Mouse (Mus musculus): ENCODE results near the gene Slc43a2. TPM values are rescaled to one million over a fixed set of nuclear protein-coding genes. Genes with fewer than 3 reads are reported as not detected.
"Not testable (repeated sequence)": the region's sequence is repeated elsewhere in the genome, so short reads cannot be mapped to it uniquely, and the experiment has no call there.

The Slc43a2 gene
- polyA plus RNA-seq, 1 experiment from 2014 or later, result 6.4 TPM

DNA sequence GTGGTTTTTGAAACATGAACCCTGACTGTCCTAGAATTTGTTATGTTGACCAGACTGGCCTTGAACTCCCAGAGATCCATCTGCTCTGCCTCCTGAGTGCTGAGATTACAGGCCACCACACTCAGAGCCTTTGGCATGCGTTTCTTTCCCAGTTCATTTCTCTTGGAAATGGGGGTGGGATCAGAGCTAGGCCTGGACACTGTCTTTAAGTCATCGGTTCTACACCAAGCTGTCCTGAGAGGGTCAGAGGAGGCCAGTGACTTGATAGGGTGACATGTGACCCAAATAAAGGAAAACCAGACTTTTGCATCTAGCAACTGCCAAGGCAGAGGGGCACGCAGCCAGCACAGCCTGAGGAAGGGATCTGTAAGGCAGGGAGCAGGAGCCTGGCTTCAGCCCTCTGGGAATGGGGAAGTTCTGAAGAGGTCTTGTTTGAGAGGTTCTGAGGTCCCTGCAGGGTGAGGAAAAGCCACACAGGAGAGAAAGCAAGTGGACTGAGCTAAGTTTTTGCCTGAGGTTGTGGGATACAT lies 65.3 kb downstream of the Slc43a2 start:
- Histone ChIP-seq H3K9me3 (ENCODE audit: low read depth, low read length) (no peaks in the 10 kb centered on the region), H3K27ac (ENCODE audit: low read depth) (no peak overlapping the region), H3K4me2 (no peak overlapping the region), H3K9ac (no peak overlapping the region), H3K36me3 (ENCODE audit: insufficient read depth) (peaks cover 73% of the 10 kb centered on the region), H3K4me3 (ENCODE audit: low read depth, low read length) (no peak overlapping the region), H3K4me1 (ENCODE audit: insufficient read depth) (no peaks in the 10 kb centered on the region), H3K27me3 (ENCODE audit: insufficient read depth, low read length) (no peaks in the 10 kb centered on the region)
- DNase-seq (no peak), ATAC-seq (ENCODE audit: insufficient read depth) (no peak)
- TF ChIP-seq CTCF (IDR thresholded peaks at IDR 0.05; ENCODE audit: low read depth), result no peak
- 70% methylated on average over 3 of the region's 3 CpGs for WGBS

DNA sequence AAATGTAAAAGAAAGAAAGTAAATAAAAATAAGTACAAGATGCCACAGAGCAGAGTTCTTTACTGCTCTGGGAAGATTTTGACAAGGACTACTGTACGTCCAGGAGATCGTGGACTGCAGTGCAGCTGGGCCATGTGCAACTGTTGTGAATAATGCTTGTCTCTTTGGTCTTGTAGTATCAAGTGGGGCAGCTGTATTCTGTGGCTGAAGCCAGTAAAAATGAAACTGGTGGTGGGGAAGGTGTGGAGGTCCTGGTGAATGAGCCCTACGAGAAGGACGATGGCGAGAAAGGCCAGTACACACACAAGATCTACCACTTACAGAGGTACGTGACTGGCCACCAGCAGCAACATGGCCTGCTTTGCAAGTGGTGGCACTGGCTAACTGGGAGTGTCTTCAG lies 66.5 kb downstream of the Slc43a2 start:
- Histone ChIP-seq H3K27ac (ENCODE audit: low read depth) (peak overlapping the region; percentile 47; the same call in 1 of the 2 replicates), H3K27me3 (ENCODE audit: insufficient read depth, low read length) (no peaks in the 10 kb centered on the region), H3K4me3 (ENCODE audit: low read depth, low read length) (no peak overlapping the region), H3K9ac (no peak overlapping the region), H3K36me3 (ENCODE audit: insufficient read depth) (peaks cover 77% of the 10 kb centered on the region), H3K4me2 (no peak overlapping the region), H3K4me1 (ENCODE audit: insufficient read depth) (no peaks in the 10 kb centered on the region), H3K9me3 (ENCODE audit: low read depth, low read length) (no peaks in the 10 kb centered on the region)
- 84% methylated on average over 6 of the region's 6 CpGs for WGBS
- DNase-seq (no peak), ATAC-seq (ENCODE audit: insufficient read depth) (no peak)
- TF ChIP-seq CTCF (IDR thresholded peaks at IDR 0.05; ENCODE audit: low read depth), result no peak

DNA sequence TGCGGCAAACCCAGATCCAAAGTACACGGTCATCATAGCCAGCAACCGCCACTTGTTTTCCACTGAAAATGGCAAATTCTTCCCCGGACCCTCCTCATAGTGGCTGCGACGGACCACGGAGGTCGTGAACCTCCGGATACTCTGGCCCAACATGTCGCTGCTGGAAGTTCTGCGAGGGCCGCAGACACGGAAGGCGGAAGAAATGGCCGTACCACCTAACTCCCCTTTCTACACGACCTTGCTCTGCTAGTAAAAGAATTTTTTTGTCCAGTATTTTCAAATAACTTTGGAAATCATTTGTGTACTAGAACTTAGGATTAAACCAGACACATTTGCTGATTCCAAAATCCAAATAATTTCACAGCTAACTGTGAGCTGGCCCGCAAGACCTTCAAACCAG lies 68.3 kb downstream of the Slc43a2 start:
- H3K9me3 ChIP-seq (ENCODE audit: low read depth, low read length); H3K4me1 ChIP-seq (ENCODE audit: insufficient read depth); H3K4me3 ChIP-seq (ENCODE audit: low read depth, low read length); H3K27me3 ChIP-seq (ENCODE audit: insufficient read depth, low read length); H3K9ac ChIP-seq; H3K27ac ChIP-seq (ENCODE audit: low read depth); DNase-seq; ATAC-seq (ENCODE audit: insufficient read depth); H3K4me2 ChIP-seq: not testable (repeated sequence)
- 89% methylated on average over 16 of the region's 17 CpGs for WGBS
- H3K36me3 ChIP-seq (ENCODE audit: insufficient read depth), result peaks cover 77% of the 10 kb centered on the region

DNA sequence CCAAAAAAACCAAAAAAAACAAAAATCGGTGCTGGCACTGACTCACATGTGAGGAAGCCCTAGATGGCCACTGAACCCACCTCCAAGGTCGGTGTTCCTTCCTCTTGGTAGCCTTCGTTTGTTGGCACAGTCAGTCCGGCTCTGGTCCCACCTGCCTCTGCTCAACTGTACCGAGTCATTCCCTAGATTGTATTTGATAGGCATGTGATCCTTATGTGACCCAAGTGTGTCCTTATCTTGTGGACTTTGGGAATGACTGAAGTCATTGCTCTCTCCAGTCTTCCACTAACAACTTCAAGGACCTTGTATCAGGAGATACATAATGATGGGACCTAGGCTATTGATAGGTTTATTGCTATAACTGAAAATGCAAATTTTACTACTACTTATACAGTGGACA lies 73.3 kb downstream of the Slc43a2 start:
- H3K4me2 ChIP-seq, result no peak overlapping the region
- no peak for DNase-seq
- H3K27ac ChIP-seq (ENCODE audit: low read depth), result no peak overlapping the region
- H3K9me3 ChIP-seq (ENCODE audit: low read depth, low read length), result no peaks in the 10 kb centered on the region
- H3K4me1 ChIP-seq (ENCODE audit: insufficient read depth), result no peaks in the 10 kb centered on the region
- H3K27me3 ChIP-seq (ENCODE audit: insufficient read depth, low read length), result no peaks in the 10 kb centered on the region
- WGBS, result 82% methylated on average over 5 of the region's 5 CpGs
- peaks cover 71% of the 10 kb centered on the region for H3K36me3 ChIP-seq (ENCODE audit: insufficient read depth)
- H3K4me3 ChIP-seq (ENCODE audit: low read depth, low read length), result no peak overlapping the region
- H3K9ac ChIP-seq, result no peak overlapping the region
- TF ChIP-seq CTCF (IDR thresholded peaks at IDR 0.05; ENCODE audit: low read depth), result no peak
- no peak for ATAC-seq (ENCODE audit: insufficient read depth)

DNA sequence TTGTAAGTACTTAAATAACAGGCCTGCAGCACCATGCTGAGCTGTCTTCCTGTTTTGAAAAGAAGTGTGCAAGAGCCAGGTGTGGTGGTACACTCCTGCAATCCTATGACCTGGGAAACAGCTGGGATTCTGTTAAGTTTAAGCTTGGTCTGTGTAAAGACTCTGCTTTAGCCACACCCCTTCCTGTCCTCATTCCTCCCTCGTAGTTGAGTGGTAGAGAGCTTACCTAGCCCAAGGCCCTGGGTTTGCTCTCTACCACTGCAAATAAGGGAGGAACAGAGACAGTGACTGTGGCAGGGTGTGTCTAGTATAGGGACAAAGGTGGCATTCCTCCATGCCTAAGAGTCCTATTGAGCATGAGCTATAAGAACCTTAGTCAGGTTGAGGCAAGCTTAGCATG lies 73.8 kb downstream of the Slc43a2 start:
- no peak overlapping the region for H3K4me3 ChIP-seq (ENCODE audit: low read depth, low read length)
- H3K27me3 ChIP-seq (ENCODE audit: insufficient read depth, low read length), result no peaks in the 10 kb centered on the region
- peaks cover 71% of the 10 kb centered on the region for H3K36me3 ChIP-seq (ENCODE audit: insufficient read depth)
- H3K4me2 ChIP-seq, result no peak overlapping the region
- DNase-seq (no peak), ATAC-seq (ENCODE audit: insufficient read depth) (no peak)
- no peak overlapping the region for H3K9ac ChIP-seq
- TF ChIP-seq CTCF (IDR thresholded peaks at IDR 0.05; ENCODE audit: low read depth), result no peak
- H3K9me3 ChIP-seq (ENCODE audit: low read depth, low read length), result no peaks in the 10 kb centered on the region
- H3K27ac ChIP-seq (ENCODE audit: low read depth), result no peak overlapping the region
- H3K4me1 ChIP-seq (ENCODE audit: insufficient read depth), result no peaks in the 10 kb centered on the region
- WGBS, result 47% methylated on average over 1 of the region's 1 CpGs

DNA sequence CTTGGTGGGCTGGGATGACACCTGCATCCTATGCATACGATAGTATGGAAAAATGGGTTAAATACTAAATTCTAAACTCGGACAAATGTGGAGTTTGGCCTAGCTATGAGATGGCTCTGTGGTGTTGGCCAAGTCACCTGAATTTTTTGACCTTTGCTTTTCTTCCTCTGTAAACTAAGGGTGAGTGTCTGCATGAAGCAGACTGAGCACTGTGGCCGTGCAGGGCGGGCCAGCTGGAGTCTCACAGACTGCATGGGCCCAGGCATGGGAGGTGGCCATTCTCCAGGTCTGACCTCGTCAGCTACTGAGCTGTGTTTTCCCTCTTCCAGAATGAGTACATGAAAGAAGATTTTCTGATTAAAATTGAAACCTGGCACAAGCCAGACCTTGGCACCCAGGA lies 77.3 kb downstream of the Slc43a2 start:
- 90% methylated on average over 5 of the region's 5 CpGs for WGBS
- TF ChIP-seq CTCF (IDR thresholded peaks at IDR 0.05; ENCODE audit: low read depth), result no peak
- DNase-seq, result no peak

DNA sequence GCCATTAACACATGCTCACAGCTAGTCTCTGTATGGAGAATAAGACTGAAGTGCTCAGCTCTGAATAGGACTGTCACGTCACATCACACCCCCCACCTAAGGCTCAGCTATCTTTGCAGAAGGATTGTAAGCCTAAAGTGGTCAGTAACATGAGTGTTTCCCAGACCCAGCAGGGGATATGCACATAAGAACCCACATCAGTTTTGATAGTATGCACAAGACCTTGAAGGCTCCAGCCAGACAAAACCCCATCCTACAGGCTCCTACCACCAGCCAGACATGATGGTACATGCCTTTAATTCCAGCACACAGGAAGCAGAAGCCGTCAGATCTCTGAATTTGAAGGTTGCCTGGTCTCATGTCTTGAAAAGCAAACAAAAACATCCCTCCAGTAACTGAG lies 78.5 kb downstream of the Slc43a2 start:
- WGBS, result 90% methylated on average over 2 of the region's 2 CpGs
- Histone ChIP-seq H3K27me3 (ENCODE audit: insufficient read depth, low read length) (no peaks in the 10 kb centered on the region), H3K4me2 (no peak overlapping the region), H3K4me1 (ENCODE audit: insufficient read depth) (no peaks in the 10 kb centered on the region), H3K9me3 (ENCODE audit: low read depth, low read length) (no peaks in the 10 kb centered on the region), H3K9ac (no peak overlapping the region), H3K27ac (ENCODE audit: low read depth) (no peak overlapping the region), H3K36me3 (ENCODE audit: insufficient read depth) (peaks cover 62% of the 10 kb centered on the region), H3K4me3 (ENCODE audit: low read depth, low read length) (no peak overlapping the region)
- ATAC-seq (ENCODE audit: insufficient read depth) (no peak), DNase-seq (no peak)
- no peak for TF ChIP-seq CTCF (IDR thresholded peaks at IDR 0.05; ENCODE audit: low read depth)

More for the DNA sequence above, 77.3 kb downstream of the Slc43a2 start:
- no peak for ATAC-seq (ENCODE audit: insufficient read depth)
- no peaks in the 10 kb centered on the region for H3K4me1 ChIP-seq (ENCODE audit: insufficient read depth)
- H3K27me3 ChIP-seq (ENCODE audit: insufficient read depth, low read length), result no peaks in the 10 kb centered on the region
- H3K4me3 ChIP-seq (ENCODE audit: low read depth, low read length), result no peak overlapping the region
- H3K9me3 ChIP-seq (ENCODE audit: low read depth, low read length), result no peaks in the 10 kb centered on the region
- no peak overlapping the region for H3K4me2 ChIP-seq
- no peak overlapping the region for H3K27ac ChIP-seq (ENCODE audit: low read depth)
- peaks cover 65% of the 10 kb centered on the region for H3K36me3 ChIP-seq (ENCODE audit: insufficient read depth)
- H3K9ac ChIP-seq, result no peak overlapping the region

DNA sequence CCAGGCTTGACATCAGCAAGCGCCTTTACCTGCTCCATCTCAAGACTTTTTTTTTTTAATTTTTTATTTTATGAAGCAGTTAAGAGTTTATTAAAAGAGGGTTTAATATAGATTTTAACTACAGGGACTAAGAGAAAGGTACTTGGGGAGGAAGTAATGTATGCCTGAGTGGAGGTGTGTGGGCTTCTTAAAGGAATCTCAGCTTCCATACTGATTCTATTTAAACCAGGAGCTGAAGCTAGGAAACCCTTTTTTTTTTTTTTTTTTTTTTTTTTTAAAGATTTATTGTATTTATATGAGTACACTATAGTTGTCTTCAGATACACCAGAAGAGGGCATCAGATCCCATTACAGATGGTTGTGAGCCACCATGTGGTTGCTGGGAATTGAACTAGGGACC lies 83.3 kb downstream of the Slc43a2 start:
- ATAC-seq (ENCODE audit: insufficient read depth) (no peak), DNase-seq (no peak)
- H3K4me2 ChIP-seq, result no peak overlapping the region
- H3K36me3 ChIP-seq (ENCODE audit: insufficient read depth), result peaks cover 63% of the 10 kb centered on the region
- no peaks in the 10 kb centered on the region for H3K27me3 ChIP-seq (ENCODE audit: insufficient read depth, low read length)
- TF ChIP-seq CTCF (IDR thresholded peaks at IDR 0.05; ENCODE audit: low read depth), result no peak
- H3K4me1 ChIP-seq (ENCODE audit: insufficient read depth), result no peaks in the 10 kb centered on the region
- WGBS, result 95% methylated on average over 1 of the region's 1 CpGs
- H3K27ac ChIP-seq (ENCODE audit: low read depth), result no peak overlapping the region
- H3K9ac ChIP-seq, result no peak overlapping the region
- H3K9me3 ChIP-seq (ENCODE audit: low read depth, low read length), result no peaks in the 10 kb centered on the region
- no peak overlapping the region for H3K4me3 ChIP-seq (ENCODE audit: low read depth, low read length)
